Mouse (Mus musculus): ENCODE measurements around the gene Gng12. TPM values are rescaled to one million over a fixed set of nuclear protein-coding genes. Genes with fewer than 3 reads are reported as not detected.

Gene Gng12
- polyA plus RNA-seq, 1 experiment from 2014 or later = 166 TPM

GRCm38 (mm10) chr6:66910493-66911435, 14.6 kb downstream of the Gng12 start:
- Histone ChIP-seq H3K27ac (replicated peaks) (peak overlapping the region; percentile 91), H3K27me3 (ENCODE audit: control insufficient read depth, insufficient read depth, low read length) (no peaks in the 10 kb centered on the region), H3K36me3 (ENCODE audit: control insufficient read depth, insufficient read depth, low read length) (no peaks in the 10 kb centered on the region; the same call in 1 of the 2 replicates), H3K4me1 (replicated peaks; ENCODE audit: control insufficient read depth, insufficient read depth) (peaks cover 3% of the 10 kb centered on the region), H3K4me3 (ENCODE audit: low read depth, low read length) (peak overlapping the region; percentile 8; the same call in 1 of the 2 replicates), H3K4me2 (replicated peaks; ENCODE audit: low read depth) (peak overlapping the region; percentile 25; the same call in 1 of the 2 replicates), H3K9ac (ENCODE audit: low read length) (peak overlapping the region; percentile 32; the same call in 1 of the 2 replicates), H3K9me3 (ENCODE audit: control insufficient read depth, low read length) (no peaks in the 10 kb centered on the region)
- ATAC-seq (ENCODE audit: low FRiP score, low TSS enrichment) = peak; percentile 95
- TF ChIP-seq CTCF (IDR thresholded peaks at IDR 0.05; ENCODE audit: low read depth) = peak; percentile 42
- no peak for TF ChIP-seq EP300 (optimal IDR thresholded peaks at IDR 0.05)
- 28% methylated on average over 11 of the region's 11 CpGs for WGBS
- peak; percentile 80 for DNase-seq (ENCODE audit: low spot score)

GRCm38 (mm10) chr6:66913355-66913754, 17.2 kb downstream of the Gng12 start:
- DNase-seq (ENCODE audit: low spot score) (no peak), ATAC-seq (ENCODE audit: low FRiP score, low TSS enrichment) (no peak)
- no peaks in the 10 kb centered on the region for H3K9me3 ChIP-seq (ENCODE audit: control insufficient read depth, low read length)
- no peak overlapping the region for H3K9ac ChIP-seq (ENCODE audit: low read length)
- WGBS = 83% methylated on average over 1 of the region's 1 CpGs
- TF ChIP-seq EP300 (optimal IDR thresholded peaks at IDR 0.05) = no peak
- no peak for TF ChIP-seq CTCF (IDR thresholded peaks at IDR 0.05; ENCODE audit: low read depth)
- no peaks in the 10 kb centered on the region; the same call in 1 of the 2 replicates for H3K36me3 ChIP-seq (ENCODE audit: control insufficient read depth, insufficient read depth, low read length)
- H3K4me3 ChIP-seq (ENCODE audit: low read depth, low read length) = no peak overlapping the region
- no peaks in the 10 kb centered on the region for H3K27me3 ChIP-seq (ENCODE audit: control insufficient read depth, insufficient read depth, low read length)
- H3K4me2 ChIP-seq (replicated peaks; ENCODE audit: low read depth) = no peak overlapping the region
- H3K27ac ChIP-seq (replicated peaks) = no peak overlapping the region
- no peaks in the 10 kb centered on the region; the same call in 1 of the 2 replicates for H3K4me1 ChIP-seq (replicated peaks; ENCODE audit: control insufficient read depth, insufficient read depth)

GRCm38 (mm10) chr6:66915592-66915991, 19.4 kb downstream of the Gng12 start:
- Histone ChIP-seq H3K27me3 (ENCODE audit: control insufficient read depth, insufficient read depth, low read length) (no peaks in the 10 kb centered on the region), H3K9me3 (ENCODE audit: control insufficient read depth, low read length) (no peaks in the 10 kb centered on the region), H3K4me1 (replicated peaks; ENCODE audit: control insufficient read depth, insufficient read depth) (no peaks in the 10 kb centered on the region; the same call in 1 of the 2 replicates), H3K27ac (replicated peaks) (no peak overlapping the region), H3K4me2 (replicated peaks; ENCODE audit: low read depth) (no peak overlapping the region), H3K36me3 (ENCODE audit: control insufficient read depth, insufficient read depth, low read length) (no peaks in the 10 kb centered on the region; the same call in 1 of the 2 replicates), H3K4me3 (ENCODE audit: low read depth, low read length) (no peak overlapping the region), H3K9ac (ENCODE audit: low read length) (no peak overlapping the region)
- DNase-seq (ENCODE audit: low spot score) = no peak
- 91% methylated on average over 2 of the region's 2 CpGs for WGBS
- no peak for TF ChIP-seq EP300 (optimal IDR thresholded peaks at IDR 0.05)
- TF ChIP-seq CTCF (IDR thresholded peaks at IDR 0.05; ENCODE audit: low read depth) = no peak
- ATAC-seq (ENCODE audit: low FRiP score, low TSS enrichment) = no peak

- no peaks in the 10 kb centered on the region; the same call in 1 of the 2 replicates for H3K36me3 ChIP-seq (ENCODE audit: control insufficient read depth, insufficient read depth, low read length)
- DNase-seq (ENCODE audit: low spot score) (no peak), ATAC-seq (ENCODE audit: low FRiP score, low TSS enrichment) (no peak)
- H3K9ac ChIP-seq (ENCODE audit: low read length) = no peak overlapping the region
- H3K27me3 ChIP-seq (ENCODE audit: control insufficient read depth, insufficient read depth, low read length) = no peaks in the 10 kb centered on the region
- no peak overlapping the region for H3K27ac ChIP-seq (replicated peaks)
- no peak overlapping the region for H3K4me2 ChIP-seq (replicated peaks; ENCODE audit: low read depth)
- 75% methylated on average over 7 of the region's 7 CpGs for WGBS
- TF ChIP-seq EP300 (optimal IDR thresholded peaks at IDR 0.05) (no peak), CTCF (IDR thresholded peaks at IDR 0.05; ENCODE audit: low read depth) (no peak)
- no peak overlapping the region for H3K4me3 ChIP-seq (ENCODE audit: low read depth, low read length)
- H3K4me1 ChIP-seq (replicated peaks; ENCODE audit: control insufficient read depth, insufficient read depth) = 0 out of 2 replicates have a peak, but pooled peaks cover 2% of the 10 kb centered on the region
- no peaks in the 10 kb centered on the region for H3K9me3 ChIP-seq (ENCODE audit: control insufficient read depth, low read length)
These were observed 20.8 kb downstream of the Gng12 start for GRCm38 (mm10) chr6:66917032-66917431.

GRCm38 (mm10) chr6:66920786-66921185, 24.6 kb downstream of the Gng12 start:
- no peaks in the 10 kb centered on the region for H3K9me3 ChIP-seq (ENCODE audit: control insufficient read depth, low read length)
- no peaks in the 10 kb centered on the region for H3K36me3 ChIP-seq (ENCODE audit: control insufficient read depth, insufficient read depth, low read length)
- no peak overlapping the region for H3K4me3 ChIP-seq (ENCODE audit: low read depth, low read length)
- no peak overlapping the region for H3K27ac ChIP-seq (replicated peaks)
- WGBS = 91% methylated on average over 4 of the region's 4 CpGs
- TF ChIP-seq CTCF (IDR thresholded peaks at IDR 0.05; ENCODE audit: low read depth) (no peak), EP300 (optimal IDR thresholded peaks at IDR 0.05) (no peak)
- ATAC-seq (ENCODE audit: low FRiP score, low TSS enrichment) = no peak
- no peak overlapping the region for H3K4me2 ChIP-seq (replicated peaks; ENCODE audit: low read depth)
- H3K9ac ChIP-seq (ENCODE audit: low read length) = no peak overlapping the region
- DNase-seq (ENCODE audit: low spot score) = no peak
- no peaks in the 10 kb centered on the region for H3K27me3 ChIP-seq (ENCODE audit: control insufficient read depth, insufficient read depth, low read length)
- H3K4me1 ChIP-seq (replicated peaks; ENCODE audit: control insufficient read depth, insufficient read depth) = 0 out of 2 replicates have a peak, but pooled peaks cover 2% of the 10 kb centered on the region

Measured in stomach, postnatal 0 days (tissue).